Mouse (Mus musculus) midbrain, embryonic 14.5 days (tissue): ENCODE results near the gene Dok4. TPM values are rescaled to one million over a fixed set of nuclear protein-coding genes. Genes with fewer than 3 reads are reported as not detected.

Source experiments
- ATAC-seq: fragments of 200-750 bp; cut with Nextera tagmentation; 2 replicates; pipeline ENCODE4 v1.8.0; 2017; ENCODE audit warnings: moderate number of reproducible peaks, moderate library complexity; ENCODE audit not compliant: low FRiP score, low TSS enrichment
- DNase-seq: peaks from one replicate; pipeline ENCODE4 v3.0.0-alpha.2; 2015
- H3K27ac ChIP-seq: fragments of 300-500 bp; sonication (generic); replicated peaks from 2 replicates; pipeline ENCODE4 v1.5.1; 2014; ENCODE audit warnings: mild to moderate bottlenecking, low read depth, low read length, moderate library complexity
- H3K27me3 ChIP-seq: fragments of 300-500 bp; sonication (generic); 2 replicates; pipeline ENCODE4 v1.6.1; 2014; ENCODE audit warnings: low read length, control low read depth, mixed read lengths; ENCODE audit not compliant: control insufficient read depth, insufficient read depth
- H3K36me3 ChIP-seq: fragments of 300-500 bp; sonication (generic); 2 replicates; pipeline ENCODE4 v1.6.1; 2014; ENCODE audit warnings: low read length, control low read depth; ENCODE audit not compliant: control insufficient read depth, insufficient read depth
- H3K4me1 ChIP-seq: fragments of 300-500 bp; sonication (generic); 2 replicates; pipeline ENCODE4 v1.6.1; 2014; ENCODE audit warnings: mild to moderate bottlenecking, antibody characterized with exemption, low read length, control low read depth; ENCODE audit not compliant: control insufficient read depth, insufficient read depth
- H3K4me2 ChIP-seq: fragments of 300-500 bp; sonication (generic); 2 replicates; pipeline ENCODE4 v1.6.1; 2014; ENCODE audit warnings: mild to moderate bottlenecking, low read length, moderate library complexity
- H3K4me3 ChIP-seq: fragments of 300-500 bp; sonication (generic); replicated peaks from 2 replicates; pipeline ENCODE4 v1.5.1; 2014; ENCODE audit warnings: low read depth, low read length
- H3K9ac ChIP-seq: fragments of 300-500 bp; sonication (generic); replicated peaks from 2 replicates; pipeline ENCODE4 v1.6.1; 2014; ENCODE audit warnings: mild to moderate bottlenecking, low read length, moderate library complexity
- H3K9me3 ChIP-seq: fragments of 300-500 bp; sonication (generic); 2 replicates; pipeline ENCODE4 v1.6.1; 2016; ENCODE audit warnings: low read length, control low read depth, mixed read lengths; ENCODE audit not compliant: control insufficient read depth
- whole genome bisulfite sequencing: fragments of 180-500 bp; shearing (Covaris S2); extraction: QIAGEN DNeasy Blood & Tissue Kit; methylation state at CpG from one replicate; pipeline ENCODE4 v1.1.7; 2014; 5-methylcytosine and 5-hydroxymethylcytosine counted together
- polyA plus RNA-seq: library from polyadenylated mRNA; unstranded; fragments of >200 nt; fragmentation: Nextera tagmentation; extraction: Ambion mirVana; gene quantifications from 2 replicates; pipeline ENCODE4 v1.2.1, GENCODE M21; 2014

The Dok4 gene
- polyA plus RNA-seq, 1 experiment from 2014 or later, result 65.0 TPM

- peaks cover 22% of the 10 kb centered on the region for H3K4me1 ChIP-seq
- ATAC-seq (no peak), DNase-seq (no peak)
- no peaks in the 10 kb centered on the region for H3K9me3 ChIP-seq
- WGBS, result 44% methylated on average over 9 of the region's 9 CpGs
- H3K9ac ChIP-seq, result no peak overlapping the region; the same call in 1 of the 2 replicates
- no peaks in the 10 kb centered on the region for H3K36me3 ChIP-seq
- H3K27ac ChIP-seq, result no peak overlapping the region
- H3K4me3 ChIP-seq, result 0 out of 2 replicates have a peak overlapping the region, but pooled peaks have one; percentile 40
- peaks cover 41% of the 10 kb centered on the region for H3K27me3 ChIP-seq
- peak overlapping the region; percentile 69 for H3K4me2 ChIP-seq
Observed at GRCm38 (mm10) chr8:94916311-94916959, 40.3 kb upstream of the Dok4 start.

- Histone ChIP-seq H3K9ac (no peak overlapping the region), H3K27me3 (peaks cover 41% of the 10 kb centered on the region), H3K9me3 (no peaks in the 10 kb centered on the region), H3K4me2 (no peak overlapping the region), H3K4me3 (no peak overlapping the region), H3K36me3 (no peaks in the 10 kb centered on the region), H3K27ac (no peak overlapping the region), H3K4me1 (peaks cover 22% of the 10 kb centered on the region)
- ATAC-seq, result no peak
- WGBS, result 73% methylated on average over 3 of the region's 3 CpGs
- peak; percentile 37 for DNase-seq
Observed at GRCm38 (mm10) chr8:94914701-94915101, 38.6 kb upstream of the Dok4 start.

DNA sequence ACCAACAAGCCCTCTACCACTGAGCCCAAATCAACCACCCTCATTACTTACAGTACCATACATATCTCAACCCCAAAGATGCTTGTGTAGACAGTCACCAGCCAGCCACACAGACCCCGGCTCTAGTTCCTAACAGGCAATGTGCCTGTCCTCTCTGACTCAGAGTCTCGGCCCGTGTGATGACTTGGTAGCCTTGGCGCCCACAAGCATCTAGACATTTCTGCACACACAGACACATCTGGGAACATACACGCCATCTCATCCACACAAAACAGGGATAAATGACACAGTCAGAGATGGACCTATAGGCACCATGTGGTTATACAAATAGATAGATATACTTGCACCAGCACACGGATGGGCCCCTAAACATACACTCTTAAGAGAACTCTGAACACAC lies 38.1 kb upstream of the Dok4 start:
- WGBS, result 87% methylated on average over 6 of the region's 6 CpGs
- ATAC-seq (no peak), DNase-seq (no peak)
- Histone ChIP-seq H3K36me3 (no peaks in the 10 kb centered on the region), H3K27me3 (peaks cover 41% of the 10 kb centered on the region), H3K4me3 (no peak overlapping the region), H3K9me3 (no peaks in the 10 kb centered on the region), H3K4me2 (no peak overlapping the region), H3K9ac (no peak overlapping the region), H3K4me1 (peaks cover 22% of the 10 kb centered on the region), H3K27ac (no peak overlapping the region)

DNA sequence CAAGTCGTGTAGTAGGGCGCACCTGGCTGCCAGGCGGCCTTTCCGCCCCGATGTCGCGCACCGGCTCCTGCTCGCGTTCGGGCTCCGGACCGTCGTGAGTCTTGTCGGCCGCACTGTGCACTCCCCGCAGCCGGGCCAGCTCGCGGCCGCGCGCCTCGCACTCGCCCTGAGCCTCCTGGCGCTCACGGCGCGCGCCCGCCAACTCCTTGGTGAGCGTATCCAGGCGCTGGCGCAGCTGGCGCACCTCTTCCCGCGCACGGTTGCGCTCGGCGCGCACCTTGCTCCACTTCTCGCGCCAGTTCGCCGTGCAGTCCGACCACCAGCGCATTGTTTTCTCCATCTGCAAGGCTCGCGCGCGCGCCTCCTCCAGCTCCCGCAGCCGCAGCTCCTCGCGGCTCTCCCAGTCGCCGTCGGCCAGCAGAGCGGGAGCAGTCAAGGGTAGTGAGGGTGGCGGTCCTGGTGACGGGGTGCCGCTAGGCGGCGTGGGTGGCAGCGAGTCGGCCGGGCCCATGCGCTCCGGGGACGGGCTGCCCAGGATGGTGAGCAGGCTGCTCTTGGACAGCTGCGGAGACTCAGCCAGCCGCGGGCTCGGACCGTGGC lies 37.0 kb upstream of the Dok4 start:
- Histone ChIP-seq H3K9ac (peak overlapping the region; percentile 44), H3K27ac (no peak overlapping the region), H3K4me2 (peak overlapping the region; percentile 78), H3K27me3 (peaks cover 38% of the 10 kb centered on the region), H3K4me1 (peaks cover 22% of the 10 kb centered on the region), H3K9me3 (no peaks in the 10 kb centered on the region), H3K4me3 (peak overlapping the region; percentile 45), H3K36me3 (no peaks in the 10 kb centered on the region)
- ATAC-seq (peak; percentile 53; the same call in 1 of the 2 replicates), DNase-seq (peak; percentile 80)
- WGBS, result 2% methylated on average over 77 of the region's 77 CpGs

DNA sequence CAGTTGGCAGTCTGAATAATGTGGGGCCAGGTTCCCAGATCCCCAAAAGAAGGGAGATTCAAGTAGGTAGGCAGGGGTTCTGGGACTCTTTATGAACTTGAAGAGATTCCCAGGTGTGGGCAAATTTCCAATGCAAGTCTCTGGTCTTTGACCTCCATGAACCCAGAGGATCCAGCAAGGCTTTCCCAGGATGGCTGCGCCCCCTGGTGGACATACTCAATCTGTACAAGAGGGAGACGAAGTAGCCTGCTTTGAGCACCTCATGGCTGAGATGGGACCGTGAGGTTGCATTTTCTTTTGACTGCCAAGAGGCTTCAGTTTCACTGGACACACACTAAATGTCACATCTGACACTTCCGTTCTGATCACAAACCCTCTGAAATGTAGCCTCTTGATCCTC lies 32.7 kb upstream of the Dok4 start:
- DNase-seq (peak; percentile 91), ATAC-seq (no peak)
- Histone ChIP-seq H3K36me3 (no peaks in the 10 kb centered on the region), H3K27ac (no peak overlapping the region), H3K9ac (no peak overlapping the region), H3K9me3 (no peaks in the 10 kb centered on the region), H3K27me3 (peaks cover 16% of the 10 kb centered on the region), H3K4me2 (no peak overlapping the region), H3K4me3 (no peak overlapping the region), H3K4me1 (peaks cover 5% of the 10 kb centered on the region; the same call in 1 of the 2 replicates)
- WGBS, result 9% methylated on average over 4 of the region's 4 CpGs

DNA sequence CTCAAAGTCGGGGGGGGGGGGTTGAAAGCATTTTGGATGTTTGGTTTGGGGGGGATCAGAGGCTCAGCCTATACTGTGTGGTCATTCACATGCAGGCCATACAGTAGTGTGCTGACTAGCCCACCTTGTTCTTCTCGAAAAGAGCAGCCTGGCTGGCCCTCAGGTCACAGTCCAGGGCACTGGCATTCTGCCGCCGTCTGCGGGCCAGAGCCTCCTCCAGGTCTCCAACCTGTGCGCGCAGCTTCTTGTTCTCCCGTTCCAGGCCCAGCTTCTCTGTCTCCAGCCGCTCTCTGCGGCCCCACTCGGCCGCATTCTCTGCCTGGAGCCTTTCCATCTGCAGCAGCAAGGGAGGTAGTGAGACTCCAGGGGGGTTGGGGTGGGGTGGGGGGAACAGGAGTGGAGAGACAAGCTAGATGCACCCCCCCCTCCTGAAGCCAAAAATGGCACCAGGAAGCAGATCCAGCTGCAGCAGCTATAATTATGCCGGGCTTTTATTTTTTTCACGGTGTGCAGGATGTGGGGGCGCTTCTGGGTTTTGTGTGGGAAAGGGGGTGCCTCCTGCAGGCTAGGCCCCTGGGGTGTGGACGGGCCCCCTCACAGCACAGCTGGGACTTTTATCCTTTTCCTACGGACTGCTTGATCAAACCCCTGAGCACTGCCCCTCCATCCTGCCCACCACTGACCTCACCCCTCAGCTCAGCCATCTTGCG lies 31.6 kb upstream of the Dok4 start:
- DNase-seq (no peak), ATAC-seq (no peak)
- Histone ChIP-seq H3K27me3 (peaks cover 5% of the 10 kb centered on the region), H3K9ac (no peak overlapping the region), H3K4me3 (no peak overlapping the region), H3K36me3 (no peaks in the 10 kb centered on the region), H3K9me3 (no peaks in the 10 kb centered on the region), H3K4me2 (no peak overlapping the region), H3K27ac (no peak overlapping the region), H3K4me1 (no peaks in the 10 kb centered on the region)
- 91% methylated on average over 18 of the region's 18 CpGs for WGBS

DNA sequence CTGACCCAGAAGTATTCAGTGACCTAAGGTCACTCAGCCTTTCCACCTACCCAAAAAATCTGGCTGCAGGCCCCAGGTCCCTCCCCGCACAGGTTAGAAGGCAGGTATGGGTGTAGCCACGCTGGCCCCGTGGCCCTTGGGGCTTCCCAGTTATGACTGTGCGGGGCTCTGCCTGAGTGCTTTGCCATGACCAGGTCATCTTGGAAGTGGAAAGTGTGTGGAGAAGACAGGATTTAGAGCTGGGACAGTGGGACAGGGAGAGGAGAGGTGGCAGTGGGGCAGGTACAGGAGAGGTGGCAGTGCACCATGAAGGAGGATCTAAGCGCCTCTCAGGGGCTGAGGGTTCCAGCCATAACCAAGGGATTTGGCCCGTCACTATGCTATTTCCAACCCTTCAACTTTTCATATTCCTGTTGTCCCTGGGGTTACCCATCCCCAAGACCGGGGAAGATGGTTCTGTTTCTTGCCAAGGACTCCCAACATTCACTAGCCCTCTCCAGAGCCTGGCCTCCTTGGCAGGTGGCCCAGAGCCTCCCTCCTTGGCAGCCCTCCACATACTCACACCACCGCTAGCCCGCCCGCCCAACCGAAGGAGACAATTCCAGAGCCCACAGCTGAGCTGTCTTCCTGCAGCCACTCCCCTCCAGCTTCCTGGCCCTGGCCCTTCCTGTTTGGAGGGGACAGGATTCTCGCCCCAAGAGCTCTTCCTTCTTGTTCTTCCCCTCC lies 28.5 kb upstream of the Dok4 start:
- ATAC-seq, result peak; percentile 36; the same call in 1 of the 2 replicates

GRCm38 (mm10) chr8:94903709-94904108 lies 27.6 kb upstream of the Dok4 start:
- no peaks in the 10 kb centered on the region for H3K9me3 ChIP-seq
- DNase-seq, result no peak
- no peak overlapping the region for H3K9ac ChIP-seq
- ATAC-seq, result no peak
- H3K4me2 ChIP-seq, result no peak overlapping the region
- H3K4me1 ChIP-seq, result no peaks in the 10 kb centered on the region
- no peak overlapping the region for H3K4me3 ChIP-seq
- no peaks in the 10 kb centered on the region for H3K36me3 ChIP-seq
- WGBS, result 59% methylated on average over 12 of the region's 12 CpGs
- H3K27me3 ChIP-seq, result no peaks in the 10 kb centered on the region
- no peak overlapping the region for H3K27ac ChIP-seq

More for the DNA sequence above, 28.5 kb upstream of the Dok4 start:
- Histone ChIP-seq H3K36me3 (no peaks in the 10 kb centered on the region), H3K4me1 (no peaks in the 10 kb centered on the region), H3K4me3 (no peak overlapping the region), H3K4me2 (no peak overlapping the region), H3K27ac (no peak overlapping the region), H3K27me3 (no peaks in the 10 kb centered on the region), H3K9me3 (no peaks in the 10 kb centered on the region), H3K9ac (no peak overlapping the region)
- 75% methylated on average over 12 of the region's 12 CpGs for WGBS
- peak; percentile 69 for DNase-seq
